Mouse (Mus musculus) pancreas, adult 10 weeks (tissue): Measurements from ENCODE around the gene Gm13288. TPM values are rescaled to one million over a fixed set of nuclear protein-coding genes. Genes with fewer than 3 reads are reported as not detected.

ENCODE experiments used
- polyA plus RNA-seq: library from polyadenylated mRNA; stranded (reverse); fragments of 350-450 nt; fragmentation: Illumina TruSeq; extraction: RNeasy Lipid Tissue Mini Kit (QIAGEN cat#74804); gene quantifications from one replicate; pipeline ENCODE4 v1.2.3, GENCODE M21; 2015; ENCODE audit warnings: low read depth, low replicate concordance; ENCODE audit not compliant: insufficient read depth

Gene Gm13288
- not detected for polyA plus RNA-seq

GRCm38 (mm10) chr4:88805231-88805630 is at the start of gene Gm13288:
Gene Gm13288 (plus strand): TSS chr4:88805531.

GRCm38 (mm10) chr4:88759610-88760268 is 45.6 kb upstream of the Gm13288 start, which contains the start of gene Gm13283:
Gene Gm13283 (plus strand): TSS chr4:88760119.

DNA sequence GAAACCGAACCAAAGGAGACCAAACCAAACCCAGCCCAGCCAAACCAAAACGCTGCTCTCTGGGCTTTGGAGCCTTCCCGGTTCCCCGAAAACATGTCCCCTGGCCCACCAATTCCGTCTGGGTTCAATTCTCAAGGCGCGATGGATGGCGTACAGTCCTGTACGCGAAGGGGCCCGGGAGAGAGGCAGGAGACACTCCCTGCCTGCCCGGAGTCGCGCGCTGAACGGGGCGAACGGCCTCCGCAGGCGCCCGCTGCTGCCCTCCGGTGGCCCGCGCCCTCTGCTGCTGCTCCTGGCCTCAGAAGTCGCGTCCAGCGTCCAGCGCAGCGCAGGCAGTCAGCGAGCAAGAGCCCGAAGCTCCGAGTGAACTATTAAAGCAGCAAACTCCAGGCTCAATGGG is 31.8 kb upstream of the Gm13288 start, which contains the start of gene Gm13290:
Gene Gm13290, plus strand, starts transcription at position 301 of the 400 bp plus-strand sequence.

GRCm38 (mm10) chr4:88776622-88777021 is 28.7 kb upstream of the Gm13288 start, which contains the start of gene Gm13289:
Gene Gm13289 (plus strand): TSS chr4:88776922.

GRCm38 (mm10) chr4:88779550-88779949 is 25.8 kb upstream of the Gm13288 start, which contains the start of gene Gm13272:
Gene Gm13272 (plus strand): TSS chr4:88779850.

GRCm38 (mm10) chr4:88781831-88782230 is 23.5 kb upstream of the Gm13288 start, which contains the start of gene Ifnz:
Gene Ifnz (plus strand): TSS chr4:88782131.

GRCm38 (mm10) chr4:88785409-88785808 is 19.9 kb upstream of the Gm13288 start, which contains the start of gene Gm13276:
Gene Gm13276 (plus strand): TSS chr4:88785709.

GRCm38 (mm10) chr4:88788402-88788801 is 16.9 kb upstream of the Gm13288 start, which contains the start of gene Gm13277:
Gene Gm13277 (plus strand): TSS chr4:88788632.

DNA sequence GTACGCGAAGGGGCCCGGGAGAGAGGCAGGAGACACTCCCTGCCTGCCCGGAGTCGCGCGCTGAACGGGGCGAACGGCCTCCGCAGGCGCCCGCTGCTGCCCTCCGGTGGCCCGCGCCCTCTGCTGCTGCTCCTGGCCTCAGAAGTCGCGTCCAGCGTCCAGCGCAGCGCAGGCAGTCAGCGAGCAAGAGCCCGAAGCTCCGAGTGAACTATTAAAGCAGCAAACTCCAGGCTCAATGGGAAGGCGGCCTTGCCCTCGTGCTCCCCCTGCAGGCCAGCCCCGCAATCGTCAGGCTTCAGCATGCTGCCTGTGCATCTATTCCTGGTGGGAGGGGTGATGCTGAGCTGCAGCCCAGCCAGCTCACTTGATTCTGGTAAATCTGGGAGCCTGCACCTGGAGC is 14.1 kb upstream of the Gm13288 start, which contains the start of gene Gm13278:
Gene Gm13278, plus strand, starts transcription at position 301 of the 400 bp plus-strand sequence.

DNA sequence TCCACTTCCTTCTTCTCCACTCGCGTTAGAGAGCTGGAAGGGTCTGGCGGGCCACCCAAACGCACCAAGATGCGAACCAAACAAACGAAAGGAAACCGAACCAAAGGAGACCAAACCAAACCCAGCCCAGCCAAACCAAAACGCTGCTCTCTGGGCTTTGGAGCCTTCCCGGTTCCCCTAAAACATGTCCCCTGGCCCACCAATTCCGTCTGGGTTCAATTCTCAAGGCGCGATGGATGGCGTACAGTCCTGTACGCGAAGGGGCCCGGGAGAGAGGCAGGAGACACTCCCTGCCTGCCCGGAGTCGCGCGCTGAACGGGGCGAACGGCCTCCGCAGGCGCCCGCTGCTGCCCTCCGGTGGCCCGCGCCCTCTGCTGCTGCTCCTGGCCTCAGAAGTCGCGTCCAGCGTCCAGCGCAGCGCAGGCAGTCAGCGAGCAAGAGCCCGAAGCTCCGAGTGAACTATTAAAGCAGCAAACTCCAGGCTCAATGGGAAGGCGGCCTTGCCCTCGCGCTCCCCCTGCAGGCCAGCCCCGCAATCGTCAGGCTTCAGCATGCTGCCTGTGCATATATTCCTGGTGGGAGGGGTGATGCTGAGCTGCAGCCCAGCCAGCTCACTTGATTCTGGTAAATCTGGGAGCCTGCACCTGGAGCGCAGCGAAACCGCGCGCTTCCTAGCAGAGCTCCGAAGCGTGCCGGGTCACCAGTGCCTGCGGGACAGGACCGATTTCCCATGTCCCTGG is 11.2 kb upstream of the Gm13288 start, which contains the start of gene Gm13275:
Gene Gm13275, plus strand, starts transcription at position 552 of the 740 bp plus-strand sequence.

GRCm38 (mm10) chr4:88797097-88797496 is 8.2 kb upstream of the Gm13288 start, which contains the start of gene Gm13279:
Gene Gm13279 (plus strand): TSS chr4:88797397.

DNA sequence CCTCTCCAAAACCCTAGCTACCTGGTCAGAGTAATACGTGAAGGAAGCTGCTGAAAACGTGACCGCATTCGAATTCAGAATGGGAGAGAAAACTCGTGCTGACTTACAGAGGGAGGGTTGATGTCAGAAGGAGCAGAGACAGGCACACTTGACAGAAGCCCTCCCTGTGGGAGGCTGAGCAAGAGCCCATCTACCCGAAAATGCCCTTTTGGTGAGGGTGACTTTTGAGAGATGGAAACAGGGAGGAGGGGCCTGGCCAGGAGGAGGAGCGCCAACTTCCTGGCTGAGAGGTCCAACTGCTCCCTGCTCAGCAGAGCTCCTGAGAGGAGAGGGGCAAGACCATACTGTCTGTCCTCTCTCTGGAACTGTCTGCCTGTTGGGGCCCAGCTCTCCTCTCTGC is 6.0 kb upstream of the Gm13288 start, which contains the start of gene Gm13285:
Gene Gm13285, plus strand, starts transcription at position 301 of the 400 bp plus-strand sequence.

GRCm38 (mm10) chr4:88802954-88803353 is 2.4 kb upstream of the Gm13288 start, which contains the start of gene Gm13287:
Gene Gm13287 (plus strand): TSS chr4:88803254.

DNA sequence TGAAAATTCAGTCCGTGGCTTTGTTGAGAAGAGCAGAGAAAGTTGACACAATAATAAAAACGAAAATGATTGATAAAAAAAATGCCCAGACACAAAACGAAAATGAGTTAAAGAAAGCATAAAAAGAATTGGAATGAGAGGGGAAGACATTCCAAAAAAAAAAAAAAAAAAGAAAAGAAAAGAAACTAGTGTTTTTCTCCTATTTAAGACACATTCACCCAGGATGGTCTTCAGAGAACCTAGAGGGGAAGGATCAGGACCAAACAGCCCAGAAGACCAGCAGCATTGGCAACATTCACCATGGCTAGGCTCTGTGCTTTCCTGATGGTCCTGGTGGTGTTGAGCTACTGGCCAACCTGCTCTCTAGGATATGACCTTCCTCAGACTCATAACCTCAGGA is 10.6 kb downstream of the Gm13288 start, which contains the start of gene Ifna7:
Gene Ifna7, plus strand, starts transcription at position 301 of the 400 bp plus-strand sequence.

DNA sequence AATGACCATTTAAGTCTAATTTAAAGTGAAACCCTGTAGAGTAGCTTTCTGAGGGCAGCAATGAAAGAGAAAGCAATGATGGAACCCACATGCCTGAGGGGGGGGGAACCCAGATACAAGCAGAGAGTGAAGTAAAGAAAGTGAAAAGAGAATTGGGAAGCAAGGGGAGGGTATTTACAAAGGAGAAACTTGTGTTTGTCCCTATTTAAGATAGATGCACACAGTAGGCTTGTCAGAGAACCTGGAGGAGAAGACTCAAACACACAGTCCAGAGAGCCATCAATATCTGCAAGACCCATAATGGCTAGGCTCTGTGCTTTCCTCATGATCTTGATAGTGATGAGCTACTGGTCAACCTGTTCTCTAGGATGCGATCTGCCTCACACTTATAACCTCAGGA is 14.3 kb downstream of the Gm13288 start, which contains the start of gene Ifna11:
Gene Ifna11, plus strand, starts transcription at position 301 of the 400 bp plus-strand sequence.

GRCm38 (mm10) chr4:88827116-88827515 is 21.8 kb downstream of the Gm13288 start, which contains the start of gene Ifna6:
Gene Ifna6 (plus strand): TSS chr4:88827416.

GRCm38 (mm10) chr4:88835225-88835624 is 29.9 kb downstream of the Gm13288 start, which contains the start of gene Ifna5:
Gene Ifna5 (plus strand): TSS chr4:88835525.

DNA sequence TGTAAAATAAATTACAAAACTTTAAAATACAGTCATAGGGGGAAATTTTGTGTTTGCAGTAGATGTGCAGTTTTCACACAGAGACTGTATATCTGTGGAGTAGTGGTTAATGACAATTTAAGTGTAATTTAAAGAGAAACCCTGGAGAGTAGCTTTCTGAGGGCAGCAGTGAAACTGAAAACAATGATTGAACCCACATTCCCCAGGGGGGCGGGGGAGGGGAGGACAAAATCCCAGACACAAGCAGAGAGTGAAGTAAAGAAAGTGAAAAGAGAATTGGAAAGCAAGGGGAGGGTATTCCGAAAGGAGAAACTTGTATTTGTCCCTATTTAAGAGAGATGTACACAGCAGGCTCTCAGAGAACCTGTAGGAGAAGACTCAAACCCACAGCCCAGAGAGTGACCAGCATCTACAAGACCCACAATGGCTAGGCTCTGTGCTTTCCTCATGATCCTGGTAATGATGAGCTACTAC is 36.1 kb downstream of the Gm13288 start, which contains the start of gene Ifna4:
Gene Ifna4, plus strand, starts transcription at position 424 of the 474 bp plus-strand sequence.

GRCm38 (mm10) chr4:88849698-88850097 is 44.4 kb downstream of the Gm13288 start, which contains the start of gene Ifna1:
Gene Ifna1 (plus strand): TSS chr4:88850087.

